Mouse (Mus musculus): ENCODE measurements around the gene Pax5.

- TF ChIP-seq FLI1 (IDR thresholded peaks at IDR 0.05; ENCODE audit: low read length): no peak
- TF ChIP-seq GATA1 (IDR thresholded peaks at IDR 0.05; ENCODE audit: borderline replicate concordance, low read length): no peak
These were observed 86.9 kb downstream of the Pax5 start for GRCm38 (mm10) chr4:44623435-44623727.

Data from megakaryocyte, embryonic 14.5 days (primary cell).